Mouse (Mus musculus) left cerebral cortex, adult 2 months (tissue): ENCODE measurements around the gene Cdh5. TPM values are rescaled to one million over a fixed set of nuclear protein-coding genes. Genes with fewer than 3 reads are reported as not detected.

Experiments used
- DNase-seq, 2 experiments: peaks; one replicate each; pipeline ENCODE4 v3.0.0; 2021 to 2022; ENCODE audit warnings: low spot score in 2 of 2, mixed read lengths in 1 of 2; ENCODE audit errors: extremely low spot score in 1 of 2
- H3K27ac ChIP-seq: fragments of 200-600 bp; 2 replicates; pipeline ENCODE4 v1.8.1; 2022
- H3K4me3 ChIP-seq: fragments of 200-600 bp; 2 replicates; pipeline ENCODE4 v1.8.1; 2022
- CTCF ChIP-seq: fragments of 200-600 bp; IDR thresholded peaks from 2 replicates; pipeline ENCODE4 v1.8.1; 2022; ENCODE audit warnings: antibody characterized with exemption, mild to moderate bottlenecking, moderate library complexity
- intact Hi-C: fragments of 180-260 bp; cut with DNase I; formaldehyde crosslinking; loops from one replicate; pipeline ENCODE4 v1.15.1; 2025
- total RNA-seq, 2 experiments: library from RNA; stranded (reverse); gene quantifications; 2 replicates each; pipeline ENCODE4 v1.2.3; 2021

The Cdh5 gene
- total RNA-seq, 2 experiments from 2014 or later: 11.7 to 12.0 TPM

GRCm38 (mm10) chr8:104177054-104177453 lies 75.6 kb downstream of the Cdh5 start:
- peak in 1 of 2 experiments; percentile 34 for DNase-seq
- Histone ChIP-seq H3K27ac (no peak overlapping the region), H3K4me3 (no peak overlapping the region)
- intact Hi-C loops: no loop called here
- TF ChIP-seq CTCF: no peak

DNA sequence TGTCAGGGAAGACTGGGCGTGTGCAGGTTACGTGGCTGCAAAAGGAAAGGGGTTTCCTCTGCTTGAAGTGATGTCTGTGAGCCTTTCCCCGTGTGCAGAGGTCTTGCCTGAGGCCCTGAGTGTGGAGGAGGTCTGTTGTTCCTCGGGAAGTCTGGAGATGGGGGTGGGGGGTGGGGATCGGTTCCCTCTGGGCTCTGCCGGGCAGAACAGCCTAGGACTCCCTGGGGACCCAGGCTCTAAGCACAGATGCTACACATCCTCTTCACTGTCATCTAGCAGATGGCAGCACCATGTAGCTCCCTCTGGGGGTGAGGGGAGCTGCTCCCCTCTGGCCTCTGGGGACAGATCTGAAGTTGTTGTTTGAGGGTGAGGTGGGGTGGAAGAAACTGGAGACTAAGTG lies 83.5 kb downstream of the Cdh5 start:
- intact Hi-C loops: no loop called here
- DNase-seq: no peak
- Histone ChIP-seq H3K4me3 (no peak overlapping the region), H3K27ac (no peak overlapping the region)
- TF ChIP-seq CTCF: no peak

DNA sequence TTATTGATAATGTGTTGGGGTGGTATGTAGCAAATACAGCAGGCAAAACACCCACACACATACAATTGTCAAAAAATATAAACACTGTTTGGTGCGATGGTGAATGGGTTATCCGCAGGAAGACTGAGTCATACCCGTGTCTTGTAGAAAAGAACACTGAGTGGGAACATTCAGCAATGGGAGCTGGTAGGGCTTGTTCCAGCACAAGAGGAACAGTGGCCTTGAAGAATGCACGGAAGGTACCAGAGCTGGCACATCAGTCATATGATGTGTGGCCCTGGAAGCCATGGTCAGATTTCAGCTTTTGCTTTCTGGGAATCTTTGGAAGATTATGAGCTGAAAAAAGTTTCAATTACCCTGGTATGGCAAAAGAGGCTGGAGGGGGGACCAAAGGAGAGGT lies 85.4 kb downstream of the Cdh5 start:
- no peak for TF ChIP-seq CTCF
- DNase-seq: no peak
- Histone ChIP-seq H3K4me3 (no peak overlapping the region), H3K27ac (no peak overlapping the region)
- intact Hi-C loops: no loop called here

DNA sequence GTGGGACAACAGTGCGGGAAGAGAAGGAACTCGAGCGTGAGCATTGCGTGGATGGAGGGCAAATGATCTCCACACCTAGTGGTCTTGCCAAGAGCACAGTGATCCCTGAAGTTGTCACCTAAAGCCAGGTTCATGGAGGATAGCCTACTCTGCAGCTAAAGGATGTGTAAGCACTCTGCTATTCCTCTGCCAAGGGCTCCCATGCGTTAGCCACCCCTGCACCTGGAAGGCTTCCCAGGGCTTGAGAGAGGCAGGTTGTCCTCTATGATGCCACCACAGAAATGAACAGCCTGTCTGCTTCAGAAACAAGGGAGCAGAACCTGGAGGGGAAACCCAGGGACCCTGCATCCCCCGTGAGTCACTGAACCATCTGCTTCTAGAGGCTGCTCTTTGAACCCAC lies 86.2 kb downstream of the Cdh5 start:
- no peak overlapping the region for H3K27ac ChIP-seq
- DNase-seq: no peak
- TF ChIP-seq CTCF: no peak
- no peak overlapping the region for H3K4me3 ChIP-seq
- intact Hi-C loops: no loop called here

DNA sequence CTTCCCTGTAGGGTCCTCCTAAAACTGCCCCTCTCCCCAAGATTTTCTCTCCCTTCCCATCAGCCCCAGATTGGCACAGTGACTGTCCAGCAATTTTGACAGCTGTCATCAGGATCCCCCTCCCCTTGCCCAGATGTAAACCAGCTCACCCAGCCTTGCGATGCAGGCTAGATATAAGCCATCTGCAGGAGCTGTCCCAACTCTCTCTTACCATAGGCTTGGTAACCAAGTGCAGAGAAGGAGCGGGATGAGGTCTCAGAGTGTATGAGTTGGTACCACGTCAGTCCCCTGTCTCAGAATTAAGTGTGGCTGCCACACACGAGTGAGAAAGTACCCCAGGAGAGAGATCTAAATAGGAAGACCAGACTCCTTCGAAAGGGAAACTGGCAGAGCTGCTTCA lies 87.0 kb downstream of the Cdh5 start:
- intact Hi-C loops: no loop called here
- no peak for DNase-seq

DNA sequence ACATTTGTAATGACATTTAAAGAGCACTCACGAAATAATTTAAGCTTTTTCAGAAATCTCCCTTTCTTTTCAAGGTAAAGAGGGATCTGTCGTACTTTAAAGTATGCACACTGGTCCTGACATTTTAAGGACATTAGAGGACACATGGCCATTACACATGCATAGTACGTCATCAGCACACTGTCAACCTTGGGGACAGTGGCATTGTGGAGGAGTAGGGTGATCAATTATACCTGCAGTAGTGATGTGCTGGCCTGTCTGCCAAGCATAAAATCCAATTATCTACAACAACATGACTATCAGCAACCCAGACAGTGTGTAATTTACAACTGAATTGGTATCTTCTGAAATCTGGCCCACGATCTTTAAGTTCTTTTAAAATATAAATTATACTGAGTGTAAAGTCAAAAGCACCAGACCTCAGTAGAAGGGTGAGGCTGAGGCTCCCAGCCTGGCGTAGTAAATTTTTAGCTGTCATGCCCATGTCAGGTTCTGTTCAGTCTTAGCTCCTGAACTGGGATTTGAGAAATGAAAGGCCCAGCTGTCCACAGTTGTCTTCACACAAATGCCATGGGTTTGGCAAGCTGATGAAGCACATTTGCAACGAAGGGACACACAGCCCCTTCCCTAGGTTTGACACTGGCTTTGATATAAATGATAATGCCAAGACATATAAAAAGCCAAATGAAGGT lies 89.5 kb downstream of the Cdh5 start:
- no peak for DNase-seq
- TF ChIP-seq CTCF: no peak
- Histone ChIP-seq H3K4me3 (no peak overlapping the region), H3K27ac (no peak overlapping the region)
- intact Hi-C loops: no loop called here

More for the DNA sequence above, 87.0 kb downstream of the Cdh5 start:
- no peak overlapping the region for H3K4me3 ChIP-seq
- no peak overlapping the region for H3K27ac ChIP-seq
- TF ChIP-seq CTCF: no peak

DNA sequence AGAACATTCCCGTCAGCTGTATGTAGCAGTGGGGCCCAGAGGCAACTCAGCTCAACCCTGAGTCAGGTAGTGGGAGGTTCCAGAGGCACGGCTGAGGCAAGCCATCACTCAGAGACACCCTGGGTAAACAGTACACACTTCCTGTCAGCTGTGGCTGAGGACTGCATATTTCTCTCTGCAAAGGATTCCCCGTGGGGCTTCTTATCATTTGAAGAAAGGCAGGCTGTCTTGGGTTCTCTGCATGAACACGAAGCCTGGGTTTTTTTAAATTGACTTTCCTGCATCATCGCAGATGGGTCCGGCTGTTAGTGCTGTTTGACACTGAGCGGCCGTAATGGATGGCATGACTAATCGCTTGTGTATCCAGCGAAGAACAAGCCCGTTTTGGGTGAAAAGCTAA lies 90.1 kb downstream of the Cdh5 start:
- Histone ChIP-seq H3K4me3 (no peak overlapping the region), H3K27ac (no peak overlapping the region)
- no peak for TF ChIP-seq CTCF
- intact Hi-C loops: no loop called here
- no peak for DNase-seq

Other genes starting within 250 kb of the Cdh5 start
- gene Bean1, start 68.8 kb downstream of the Cdh5 start, total RNA-seq: 10 to 100 TPM in 1 of 2 experiments, 1 to 10 TPM in 1; 9.3 to 12.2 TPM
- gene Tk2, start 146.9 kb downstream of the Cdh5 start, total RNA-seq: 10 to 100 TPM; 40.3 to 41.6 TPM
- 1 to 10 TPM; 6.7 to 8.1 TPM for gene Cklf, start 149.2 kb downstream of the Cdh5 start, total RNA-seq
- not detected for gene Cmtm2a, start 191.6 kb downstream of the Cdh5 start, total RNA-seq
- gene Gm45711, start 208.5 kb downstream of the Cdh5 start, total RNA-seq: not detected
- not detected for gene Cmtm1, start 208.5 kb downstream of the Cdh5 start, total RNA-seq
- not detected for gene Gm11020, start 219.9 kb downstream of the Cdh5 start, total RNA-seq
- gene Cmtm2b, start 220.6 kb downstream of the Cdh5 start, total RNA-seq: not detected
- 10 to 100 TPM; 11.9 to 12.8 TPM for gene Cmtm3, start 237.8 kb downstream of the Cdh5 start, total RNA-seq